Mouse (Mus musculus) C2C12 (cell line): ENCODE measurements around the gene Camk2b.

ENCODE experiments used
- CTCF ChIP-seq: IDR thresholded peaks from one replicate; pipeline ENCODE4 v1.5.1; 2011; ENCODE audit not compliant: control insufficient read depth, insufficient read depth, insufficient read length
- USF1 ChIP-seq: IDR thresholded peaks from one replicate; pipeline ENCODE4 v1.6.1; 2011; ENCODE audit warnings: low read depth, mild to moderate bottlenecking, control low read depth, moderate library complexity

DNA sequence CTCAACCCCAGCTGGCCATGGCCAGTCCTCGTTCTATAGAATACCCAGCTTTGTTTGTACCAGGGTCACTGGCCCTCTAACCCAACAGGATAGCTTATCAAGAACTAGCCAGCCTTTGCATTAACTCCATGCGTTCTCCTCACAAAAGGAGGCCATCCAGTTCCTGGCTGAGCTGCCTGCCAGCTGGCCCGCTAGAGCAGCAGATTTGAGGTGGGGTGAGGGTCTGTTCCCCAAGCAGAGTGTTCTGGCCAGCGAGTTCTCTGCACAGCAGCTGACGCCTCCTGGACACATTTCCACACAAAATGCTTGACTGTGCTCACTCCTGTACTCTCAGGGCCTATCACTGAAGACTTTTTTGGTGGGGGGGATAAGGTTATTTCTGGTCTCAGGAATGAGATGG is 38.6 kb upstream of the Camk2b start:
- TF ChIP-seq CTCF, result no peak
- TF ChIP-seq USF1, result no peak
